Mouse (Mus musculus): ENCODE measurements around the gene Metrn.

- TF ChIP-seq POLR2A (IDR thresholded peaks at IDR 0.05; ENCODE audit: borderline replicate concordance, control insufficient read depth, low read depth, low read length) (no peak), CTCF (IDR thresholded peaks at IDR 0.05; ENCODE audit: control insufficient read depth, insufficient read depth, low read length) (no peak)
Observed at GRCm38 (mm10) chr17:25830806-25831431, 34.0 kb upstream of the Metrn start.

All from bone marrow, adult 2 months (tissue).